ENCODE assay signal across 36 mouse cellular contexts in the genomic region with DNA sequence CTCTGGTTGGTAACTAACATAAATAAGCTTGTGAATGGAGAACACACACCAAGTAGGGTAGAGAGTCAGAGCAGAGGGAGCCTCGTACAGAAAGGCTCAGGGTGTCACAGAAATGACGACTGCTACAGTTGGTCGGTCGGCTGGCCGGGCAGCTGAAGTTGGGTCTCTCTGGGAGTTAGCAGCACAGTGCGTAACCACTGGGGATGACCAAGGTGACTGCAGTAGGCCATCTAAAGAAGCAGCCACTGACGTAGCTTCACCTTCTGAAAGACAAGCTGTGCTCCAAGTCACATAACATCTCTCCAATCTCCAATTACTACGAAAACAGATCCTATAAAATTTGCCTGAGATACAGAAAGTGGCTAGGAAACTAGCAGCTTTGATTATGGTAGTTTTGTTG. TPM values are rescaled to one million over a fixed set of nuclear protein-coding genes. Genes with fewer than 3 reads are reported as not detected.
A peak's percentile ranks its signal among the peaks of the same experiment; 100 is the strongest.
DNase-seq lines count a peak whose midpoint lies in the region; ATAC-seq and TF ChIP-seq lines count a peak whose summit lies in the region.
"Had no signal": no experiment of that assay in that cellular context is flagged by ENCODE, and none has a peak within 500 bp of the region (broad histone marks: within the 10 kb centered on the region; RNA-seq: fewer than 3 reads in every experiment).

No protein-coding gene starts in this region.

- H3K9ac ChIP-seq in CH12.LX (ENCODE audit: insufficient read depth, low read depth) (peak overlapping the region; percentile 65), MEL (ENCODE audit: control insufficient read depth, low read depth, low read length, poor library complexity, severe bottlenecking) (peak overlapping the region; percentile 42)
- peak overlapping the region; percentile 3; the same call in 1 of the 2 replicates for H3K9ac ChIP-seq in liver, embryonic 16.5 days (ENCODE audit: low read depth, low read length)
- no peak overlapping the region for H3K9ac ChIP-seq in midbrain, embryonic 16.5 days (ENCODE audit: low read depth, low read length)
- H3K9ac ChIP-seq: hindbrain, embryonic 15.5 days; lung, embryonic 14.5 days; neural tube, embryonic 13.5 days; stomach, embryonic 15.5 days had no signal

- 0 out of 2 replicates have a peak, but pooled peaks have one; percentile 37 for TF ChIP-seq POLR2A in CH12.LX (IDR thresholded peaks at IDR 0.05; ENCODE audit: low read depth, low read length)
- no peak for TF ChIP-seq POLR2A in MEL (IDR thresholded peaks at IDR 0.05; ENCODE audit: control insufficient read depth in 1 of 2, insufficient read depth in 1 of 2, low read depth in 1 of 2, low read length in 2 of 2, poor library complexity in 1 of 2)

- H3K27me3 ChIP-seq in CH12.LX (replicated peaks): no peaks in the 10 kb centered on the region
- H3K27me3 ChIP-seq in MEL (ENCODE audit: control insufficient read depth in 1 of 2, insufficient read depth in 2 of 2, low read length in 2 of 2): no peaks in the 10 kb centered on the region
- no peaks in the 10 kb centered on the region for H3K27me3 ChIP-seq in liver, embryonic 16.5 days (ENCODE audit: control insufficient read depth, insufficient read depth, low read depth, low read length)
- H3K27me3 ChIP-seq in midbrain, embryonic 16.5 days (ENCODE audit: control insufficient read depth, insufficient read depth, low read depth, low read length): no peaks in the 10 kb centered on the region
- H3K27me3 ChIP-seq: hindbrain, embryonic 15.5 days; neural tube, embryonic 13.5 days; stomach, embryonic 15.5 days had no signal

- H3K4me3 ChIP-seq in CH12.LX (replicated peaks in 1 of 3; ENCODE audit: low read depth in 2 of 3, low read length in 2 of 3, poor library complexity in 1 of 3) (no peak overlapping the region), MEL (ENCODE audit: control insufficient read depth in 1 of 2, insufficient read depth in 1 of 2, low read depth in 2 of 2, low read length in 2 of 2) (peak overlapping the region in 1 of 2 experiments; percentile 21; a peak in 1 of 4 replicates)
- H3K4me3 ChIP-seq in liver, embryonic 16.5 days (ENCODE audit: low read depth, low read length): no peak overlapping the region; the same call in 1 of the 2 replicates
- H3K4me3 ChIP-seq in midbrain, embryonic 16.5 days (ENCODE audit: low read depth, low read length): no peak overlapping the region
- H3K4me3 ChIP-seq: heart, adult 2 months; hindbrain, embryonic 10.5 days; hindbrain, embryonic 15.5 days; neural tube, embryonic 13.5 days; stomach, embryonic 15.5 days had no signal

- H3K4me1 ChIP-seq in CH12.LX (ENCODE audit: control insufficient read depth in 1 of 2, insufficient read depth in 2 of 2) (peaks cover 35 to 85% of the 10 kb centered on the region in 2 experiments), MEL (ENCODE audit: control insufficient read depth in 1 of 2, insufficient read depth in 2 of 2, low read length in 2 of 2) (peaks cover 40 to 45% of the 10 kb centered on the region in 2 experiments)
- H3K4me1 ChIP-seq in liver, embryonic 16.5 days (ENCODE audit: control insufficient read depth, low read depth, low read length): peaks cover 22% of the 10 kb centered on the region
- no peaks in the 10 kb centered on the region for H3K4me1 ChIP-seq in midbrain, embryonic 16.5 days (ENCODE audit: control insufficient read depth, insufficient read depth, low read length)
- H3K4me1 ChIP-seq: hindbrain, embryonic 10.5 days; hindbrain, embryonic 15.5 days; neural tube, embryonic 13.5 days; stomach, embryonic 15.5 days had no signal

- ATAC-seq in liver, embryonic 16.5 days (ENCODE audit: low read depth): no peak
- ATAC-seq in monocyte, adult 5-6 weeks (replicated peaks; ENCODE audit: insufficient number of reproducible peaks, low FRiP score, low TSS enrichment, poor library complexity, severe bottlenecking): no peak
- ATAC-seq in midbrain, embryonic 16.5 days: no peak
- ATAC-seq: forebrain, embryonic 16.5 days had no signal

- TF ChIP-seq EP300 in CH12.LX (IDR thresholded peaks at IDR 0.05; ENCODE audit: low read length) (no peak), MEL (IDR thresholded peaks at IDR 0.05; ENCODE audit: low read depth in 1 of 2, low read length in 2 of 2) (peak in 1 of 2 experiments; percentile 37; a peak in 1 of 4 replicates)

- 65% methylated on average over 8 of the region's 8 CpGs for WGBS in liver, embryonic 16.5 days (ENCODE audit: insufficient replicate concordance)
- WGBS in midbrain, embryonic 16.5 days: 92% methylated on average over 8 of the region's 8 CpGs

- peak; percentile 1 for TF ChIP-seq RAD21 in CH12.LX (IDR thresholded peaks at IDR 0.05; ENCODE audit: low read depth, low read length)
- no peak for TF ChIP-seq RAD21 in MEL (IDR thresholded peaks at IDR 0.05; ENCODE audit: low read depth, low read length)

- DNase-seq in CH12.LX (ENCODE audit: extremely low read depth) (peak; percentile 81), MEL (ENCODE audit: low read depth, low spot score) (no peak)
- DNase-seq in induced T-regulatory cell, adult 2 months (ENCODE audit: low read depth): peak; percentile 35
- DNase-seq in adrenal gland, postnatal 4 days (ENCODE audit: low spot score in 2 of 2): no peak
- DNase-seq: adrenal gland, postnatal 14 days; B cell, adult 2 months; cerebellum, adult 2 months; cerebellum, postnatal 14 days; heart, adult 2 months; heart, postnatal 14 days; kidney, adult 18-20 months; kidney, postnatal 4 days; layer of hippocampus, postnatal 36 days; left cerebral cortex, postnatal 4 days; lung, postnatal 14 days; thymus, postnatal 25 days had no signal

- dilution Hi-C loops in CH12.LX (cut with MboI; ENCODE audit: extremely low pct_ligation_motif_present, extremely low pct_unique_long_range_greater_than_20kb, low sequenced_read_pairs): no loop called here

- H3K36me3 ChIP-seq in CH12.LX (replicated peaks in 1 of 2; ENCODE audit: control insufficient read depth in 1 of 2, insufficient read depth in 1 of 2, low read length in 1 of 2) (peaks cover 34 to 55% of the 10 kb centered on the region in 2 experiments), MEL (ENCODE audit: control insufficient read depth in 1 of 2, insufficient read depth in 2 of 2, low read length in 2 of 2) (peaks cover 33 to 50% of the 10 kb centered on the region in 2 experiments)
- peaks cover 4% of the 10 kb centered on the region; the same call in 1 of the 2 replicates for H3K36me3 ChIP-seq in liver, embryonic 16.5 days (ENCODE audit: control insufficient read depth, insufficient read depth)
- H3K36me3 ChIP-seq in midbrain, embryonic 16.5 days (ENCODE audit: control insufficient read depth, insufficient read depth, low read length): no peaks in the 10 kb centered on the region

- H3K9me3 ChIP-seq in CH12.LX (replicated peaks; ENCODE audit: low read length) (no peaks in the 10 kb centered on the region), MEL (replicated peaks; ENCODE audit: insufficient read depth, low read length) (no peaks in the 10 kb centered on the region)
- H3K9me3 ChIP-seq in liver, embryonic 16.5 days (replicated peaks; ENCODE audit: control insufficient read depth, low read length): no peaks in the 10 kb centered on the region
- no peaks in the 10 kb centered on the region for H3K9me3 ChIP-seq in midbrain, embryonic 16.5 days (replicated peaks; ENCODE audit: control insufficient read depth, low read length, poor library complexity, severe bottlenecking)
- H3K9me3 ChIP-seq: hindbrain, embryonic 10.5 days; hindbrain, embryonic 15.5 days; neural tube, embryonic 13.5 days; stomach, embryonic 15.5 days had no signal

- no peak for TF ChIP-seq CTCF in CH12.LX (conservative IDR thresholded peaks at IDR 0.05 in 1 of 2, IDR thresholded peaks at IDR 0.05 in 1 of 2; ENCODE audit: low read depth in 2 of 2, low read length in 2 of 2)
- TF ChIP-seq CTCF in MEL (IDR thresholded peaks at IDR 0.05 in 2 of 3, conservative IDR thresholded peaks at IDR 0.05 in 1 of 3; ENCODE audit: control insufficient read depth in 1 of 3, insufficient read depth in 1 of 3, low read depth in 2 of 3, low read length in 3 of 3, poor library complexity in 1 of 3, severe bottlenecking in 1 of 3): no peak

- in situ Hi-C loops in CH12.LX (cut with MboI; ENCODE audit: low pct_ligation_motif_present, low pct_unique_long_range_greater_than_20kb, low sequenced_read_pairs): no loop called here

- H3K27ac ChIP-seq in CH12.LX (ENCODE audit: insufficient read depth, low read depth): peak overlapping the region; percentile 97
- H3K27ac ChIP-seq in MEL (ENCODE audit: control insufficient read depth, low read depth, low read length): peak overlapping the region; percentile 83
- peak overlapping the region; percentile 26 for H3K27ac ChIP-seq in liver, embryonic 16.5 days (ENCODE audit: low read length)
- no peak overlapping the region for H3K27ac ChIP-seq in midbrain, embryonic 16.5 days (ENCODE audit: low read length)
- H3K27ac ChIP-seq: heart, adult 2 months; hindbrain, embryonic 10.5 days; hindbrain, embryonic 15.5 days; neural tube, embryonic 13.5 days; stomach, embryonic 15.5 days had no signal

- peak overlapping the region; percentile 83 for H3K4me2 ChIP-seq in CH12.LX (ENCODE audit: insufficient read depth, low read depth, poor library complexity, severe bottlenecking)
- peak overlapping the region; percentile 39 for H3K4me2 ChIP-seq in liver, embryonic 16.5 days (ENCODE audit: low read depth, low read length)
- H3K4me2 ChIP-seq in midbrain, embryonic 16.5 days (ENCODE audit: low read length): no peak overlapping the region
- H3K4me2 ChIP-seq: hindbrain, embryonic 15.5 days; lung, embryonic 14.5 days; midbrain, embryonic 11.5 days; neural tube, embryonic 13.5 days; stomach, embryonic 15.5 days had no signal

- H3K79me2 ChIP-seq in CH12.LX (replicated peaks; ENCODE audit: control insufficient read depth, extremely low read depth, insufficient read depth, poor library complexity, severe bottlenecking) (peaks cover 8% of the 10 kb centered on the region), MEL (ENCODE audit: control insufficient read depth, insufficient read depth, low read length, poor library complexity) (no peaks in the 10 kb centered on the region)

RNA-seq across cellular contexts. Expression of a gene that starts 22.9 kb away (rescaled TPM):
- total RNA-seq in CH12.LX (2012; rRNA removed) (1.8 and 2.8 TPM in 2 replicates), CH12.LX (2014; rRNA removed) (3.4 and 4.8 TPM in 2 replicates), MEL (2012; rRNA removed) (not detected in 2 replicates)
- polyA plus RNA-seq in CH12.LX (2012; ENCODE audit: insufficient read length, low read depth) (2.8 and 3.6 TPM in 2 replicates), MEL (2012; ENCODE audit: insufficient read depth in 1 of 2, insufficient read length in 2 of 2, low read depth in 1 of 2, low replicate concordance in 2 of 2, missing spikeins in 1 of 2) (not detected)
- polyA plus RNA-seq in liver, embryonic 16.5 days (2015; fragmentation: Nextera tagmentation; extraction: Ambion mirVana): not detected in 2 replicates
- not detected for total RNA-seq in adrenal gland, postnatal 4 days (2021)
- 0.29 to 2.5 TPM in 2 of 3 replicates, not detected in the other for total RNA-seq in monocyte, adult 5-6 weeks (2017)
- polyA plus RNA-seq in midbrain, embryonic 16.5 days (2015; fragmentation: Nextera tagmentation; extraction: Ambion mirVana): not detected in 2 replicates
- total RNA-seq: adrenal gland, postnatal 14 days; gastrocnemius, adult 8-10 months; gastrocnemius, postnatal 4 days; heart, adult 2 months; heart, postnatal 14 days; layer of hippocampus, adult 8-10 months; layer of hippocampus, postnatal 36 days; left cerebral cortex, postnatal 4 days; midbrain, postnatal 0 days had no signal
- polyA plus RNA-seq: cerebellum, adult 2 months; embryonic facial prominence, embryonic 11.5 days; forebrain, embryonic 11.5 days; forebrain, embryonic 16.5 days; heart, adult 2 months; heart, embryonic 14.5 days; hindbrain, embryonic 10.5 days; hindbrain, embryonic 15.5 days; intestine, embryonic 14.5 days; kidney, embryonic 16.5 days; lung, embryonic 14.5 days; midbrain, embryonic 11.5 days; midbrain, postnatal 0 days; neural tube, embryonic 13.5 days; stomach, embryonic 15.5 days had no signal

RNA-seq across cellular contexts. Expression of a gene that starts 38.9 kb away (rescaled TPM):
- total RNA-seq in CH12.LX (2012; rRNA removed) (26.3 and 35.6 TPM in 2 replicates), CH12.LX (2014; rRNA removed) (75.5 and 83.1 TPM in 2 replicates), MEL (2012; rRNA removed) (9.4 and 10.4 TPM in 2 replicates)
- polyA plus RNA-seq in CH12.LX (2012; ENCODE audit: insufficient read length, low read depth) (19.5 and 24.5 TPM in 2 replicates), MEL (2012; ENCODE audit: insufficient read depth in 1 of 2, insufficient read length in 2 of 2, low read depth in 1 of 2, low replicate concordance in 2 of 2, missing spikeins in 1 of 2) (1 to 10 TPM in 1 of 2 experiments, not detected in 1; 4.3 TPM)
- 0.20 and 0.27 TPM in 2 replicates for polyA plus RNA-seq in liver, embryonic 16.5 days (2015; fragmentation: Nextera tagmentation; extraction: Ambion mirVana)
- not detected for total RNA-seq in adrenal gland, postnatal 4 days (2021)
- total RNA-seq in monocyte, adult 5-6 weeks (2017): 2.8 to 29.9 TPM (median 19.5 TPM) in 3 replicates
- polyA plus RNA-seq in midbrain, embryonic 16.5 days (2015; fragmentation: Nextera tagmentation; extraction: Ambion mirVana): 5.2 and 5.5 TPM in 2 replicates
- total RNA-seq: adrenal gland, postnatal 14 days; gastrocnemius, adult 8-10 months; heart, adult 2 months; heart, postnatal 14 days; layer of hippocampus, adult 8-10 months; layer of hippocampus, postnatal 36 days; left cerebral cortex, postnatal 4 days; midbrain, postnatal 0 days had no signal
- polyA plus RNA-seq: cerebellum, adult 2 months; small intestine, adult 2 months had no signal

RNA-seq across cellular contexts. Expression of a gene that starts 49.7 kb away (rescaled TPM):
- total RNA-seq in CH12.LX (2012; rRNA removed) (45.3 and 48.2 TPM in 2 replicates), CH12.LX (2014; rRNA removed) (36.0 and 39.6 TPM in 2 replicates), MEL (2012; rRNA removed) (41.2 and 44.6 TPM in 2 replicates)
- polyA plus RNA-seq in CH12.LX (2012; ENCODE audit: insufficient read length, low read depth) (53.6 and 55.2 TPM in 2 replicates), MEL (2012; ENCODE audit: insufficient read depth in 1 of 2, insufficient read length in 2 of 2, low read depth in 1 of 2, low replicate concordance in 2 of 2, missing spikeins in 1 of 2) (100 to 1,000 TPM in 1 of 2 experiments, 10 to 100 TPM in 1; 32.6 to 447 TPM)
- polyA plus RNA-seq in liver, embryonic 16.5 days (2015; fragmentation: Nextera tagmentation; extraction: Ambion mirVana): 12.4 and 12.9 TPM in 2 replicates
- total RNA-seq in adrenal gland, postnatal 4 days (2021): 10 to 100 TPM; 21.5 to 24.4 TPM
- total RNA-seq in monocyte, adult 5-6 weeks (2017): 27.8 to 53.5 TPM (median 45.6 TPM) in 3 replicates
- polyA plus RNA-seq in midbrain, embryonic 16.5 days (2015; fragmentation: Nextera tagmentation; extraction: Ambion mirVana): 11.0 and 11.7 TPM in 2 replicates

Comparison
In these comparisons a context has a peak if more than half of its experiments do, and no peak if none do; other contexts are left out.
1. DNase-seq: peak in CH12.LX (single experiment) and induced T-regulatory cell, adult 2 months (single experiment); none in MEL (single experiment) and adrenal gland, postnatal 4 days (0 of 2).